Mouse (Mus musculus): ENCODE data around the gene Tfg. TPM values are rescaled to one million over a fixed set of nuclear protein-coding genes. Genes with fewer than 3 reads are reported as not detected.

The Tfg gene
- polyA plus RNA-seq (2012; rRNA removed; ENCODE audit: low replicate concordance): 94.7 and 124 TPM in 2 replicates

GRCm38 (mm10) chr16:56717224-56718200 lies at the start of gene Tfg:
TSS of gene Tfg (minus strand) at chr16:56717450.

Other genes with a start within 250 kb of the Tfg start
- gene Abi3bp, start 239.6 kb downstream of the Tfg start, polyA plus RNA-seq (2012; rRNA removed; ENCODE audit: low replicate concordance): 4.2 and 8.9 TPM in 2 replicates
- gene Adgrg7, start 78.4 kb upstream of the Tfg start, polyA plus RNA-seq (2012; rRNA removed; ENCODE audit: low replicate concordance): not detected in 2 replicates
- 1.5 and 10.2 TPM in 2 replicates for gene Tmem45a, start 168.7 kb upstream of the Tfg start, polyA plus RNA-seq (2012; rRNA removed; ENCODE audit: low replicate concordance)
- not detected in 2 replicates for gene Lnp1, start 210.6 kb upstream of the Tfg start, polyA plus RNA-seq (2012; rRNA removed; ENCODE audit: low replicate concordance)

Data from mammary gland, adult 2 months (tissue).